Mouse (Mus musculus): ENCODE results near the gene Samhd1.
"Not testable (repeated sequence)": the region's sequence is repeated elsewhere in the genome, so short reads cannot be mapped to it uniquely, and the experiment has no call there.

The Samhd1 gene

GRCm38 (mm10) chr2:157135014-157135413 is at the start of gene Samhd1:
TSS of gene Samhd1 (minus strand) at chr2:157135265.
- peak; percentile 97 to 98 for DNase-seq (ENCODE audit: low spot score in 2 of 2)

GRCm38 (mm10) chr2:157178167-157178566 is 43.1 kb upstream of the Samhd1 start:
- no peak for DNase-seq (ENCODE audit: low spot score in 2 of 2)

GRCm38 (mm10) chr2:157176248-157176647 is 41.2 kb upstream of the Samhd1 start:
- no peak for DNase-seq (ENCODE audit: low spot score in 2 of 2)

- DNase-seq (ENCODE audit: low spot score in 2 of 2): no peak
Observed at GRCm38 (mm10) chr2:157174416-157174815, 39.4 kb upstream of the Samhd1 start.

GRCm38 (mm10) chr2:157173555-157173954 is 38.5 kb upstream of the Samhd1 start:
- DNase-seq (ENCODE audit: low spot score in 2 of 2): no peak

GRCm38 (mm10) chr2:157172984-157173383 is 37.9 kb upstream of the Samhd1 start:
- DNase-seq (ENCODE audit: low spot score in 2 of 2): no peak

GRCm38 (mm10) chr2:157170626-157171025 is 35.6 kb upstream of the Samhd1 start:
- DNase-seq (ENCODE audit: low spot score in 2 of 2): no peak

- no peak for DNase-seq (ENCODE audit: low spot score in 2 of 2)
Observed at GRCm38 (mm10) chr2:157170166-157170565, 35.1 kb upstream of the Samhd1 start.

- DNase-seq (ENCODE audit: low spot score in 2 of 2): no peak
Observed at GRCm38 (mm10) chr2:157166371-157167080, 31.5 kb upstream of the Samhd1 start.

- not testable (repeated sequence) for DNase-seq (ENCODE audit: low spot score in 2 of 2)
Observed at GRCm38 (mm10) chr2:157165312-157166224, 30.5 kb upstream of the Samhd1 start.

GRCm38 (mm10) chr2:157164101-157164500 is 29.0 kb upstream of the Samhd1 start:
- no peak for DNase-seq (ENCODE audit: low spot score in 2 of 2)

- no peak for DNase-seq (ENCODE audit: low spot score in 2 of 2)
Observed at GRCm38 (mm10) chr2:157156079-157156478, 21.0 kb upstream of the Samhd1 start.

GRCm38 (mm10) chr2:157153235-157153634 is 18.2 kb upstream of the Samhd1 start:
- no peak for DNase-seq (ENCODE audit: low spot score in 2 of 2)

GRCm38 (mm10) chr2:157148417-157148816 is 13.4 kb upstream of the Samhd1 start:
- DNase-seq (ENCODE audit: low spot score in 2 of 2): no peak

GRCm38 (mm10) chr2:157147397-157148020 is 12.4 kb upstream of the Samhd1 start:
- DNase-seq (ENCODE audit: low spot score in 2 of 2): no peak

GRCm38 (mm10) chr2:157145173-157145572 is 10.1 kb upstream of the Samhd1 start:
- no peak for DNase-seq (ENCODE audit: low spot score in 2 of 2)

GRCm38 (mm10) chr2:157144132-157144531 is 9.1 kb upstream of the Samhd1 start:
- no peak for DNase-seq (ENCODE audit: low spot score in 2 of 2)

GRCm38 (mm10) chr2:157141962-157142361 is 6.9 kb upstream of the Samhd1 start:
- DNase-seq (ENCODE audit: low spot score in 2 of 2): no peak

- DNase-seq (ENCODE audit: low spot score in 2 of 2): no peak
Observed at GRCm38 (mm10) chr2:157139251-157139802, 4.3 kb upstream of the Samhd1 start.

GRCm38 (mm10) chr2:157138808-157139207 is 3.7 kb upstream of the Samhd1 start:
- DNase-seq (ENCODE audit: low spot score in 2 of 2): no peak

- no peak for DNase-seq (ENCODE audit: low spot score in 2 of 2)
Observed at GRCm38 (mm10) chr2:157137959-157138731, 3.1 kb upstream of the Samhd1 start.
